Mouse (Mus musculus) mouse trophoblast stem cell (cell line): Measurements from ENCODE around the gene Pdia5.

ENCODE experiments used
- in situ Hi-C, 2 experiments: fragments of 300-500 bp; cut with MseI, MboI; formaldehyde crosslinking; loops; 2 replicates in 1 of 2; 3 replicates in 1 of 2; pipeline ENCODE4 v1.15.1; 2025

The Pdia5 gene

DNA sequence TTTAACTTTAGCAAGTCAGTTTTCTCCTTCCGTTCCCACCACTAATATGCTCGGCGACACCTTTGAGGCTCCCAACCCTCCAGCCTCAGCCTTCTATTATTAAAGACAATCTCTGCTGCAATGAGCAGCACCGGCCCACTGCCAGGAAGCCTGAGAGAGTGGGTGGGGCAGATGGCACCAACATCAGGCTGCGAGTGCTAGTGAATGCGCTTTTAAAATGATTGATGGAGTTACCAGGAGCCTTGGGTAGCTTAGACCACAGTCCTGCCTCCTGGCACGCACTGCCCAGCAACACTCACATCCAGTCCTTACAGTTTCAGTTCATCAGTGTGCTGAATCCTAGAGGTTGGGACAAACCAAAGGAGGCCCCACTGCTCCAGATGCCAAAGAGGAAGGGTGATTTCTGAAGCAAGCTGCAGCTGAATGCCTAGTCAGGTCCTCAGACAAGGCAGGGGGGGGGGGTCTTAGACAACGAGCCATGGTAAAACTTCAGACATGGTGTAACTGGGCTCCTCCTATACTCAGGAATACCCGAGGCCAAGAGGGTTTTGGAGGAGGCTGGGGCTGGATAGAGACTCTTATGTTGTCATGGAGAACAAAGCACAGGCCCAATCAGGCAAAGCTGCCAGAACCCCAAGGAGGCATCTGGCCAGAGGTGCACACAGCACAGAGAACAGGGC is 49.2 kb downstream of the Pdia5 start:
- in situ Hi-C loops: no loop called here

DNA sequence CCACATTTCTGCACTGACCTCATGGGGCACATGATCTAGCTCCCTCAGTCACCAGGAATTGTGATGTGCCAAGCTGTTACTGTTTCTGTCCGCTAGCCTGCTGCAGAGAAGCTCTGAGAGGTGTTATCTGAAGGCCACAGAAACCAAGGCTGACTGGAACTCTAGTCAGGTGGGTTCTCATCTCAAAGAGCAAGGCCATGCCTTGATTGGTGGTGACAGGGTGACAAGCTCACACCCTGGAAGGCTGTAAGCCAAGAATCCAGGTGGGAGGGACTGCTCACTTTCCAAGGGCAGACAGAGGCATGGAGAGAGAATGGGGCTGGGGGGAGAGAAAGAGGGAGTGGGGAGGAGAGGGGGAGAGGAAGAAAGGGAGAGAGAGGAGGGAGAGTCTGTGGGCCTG is 51.6 kb downstream of the Pdia5 start:
- in situ Hi-C loops: no loop called here

DNA sequence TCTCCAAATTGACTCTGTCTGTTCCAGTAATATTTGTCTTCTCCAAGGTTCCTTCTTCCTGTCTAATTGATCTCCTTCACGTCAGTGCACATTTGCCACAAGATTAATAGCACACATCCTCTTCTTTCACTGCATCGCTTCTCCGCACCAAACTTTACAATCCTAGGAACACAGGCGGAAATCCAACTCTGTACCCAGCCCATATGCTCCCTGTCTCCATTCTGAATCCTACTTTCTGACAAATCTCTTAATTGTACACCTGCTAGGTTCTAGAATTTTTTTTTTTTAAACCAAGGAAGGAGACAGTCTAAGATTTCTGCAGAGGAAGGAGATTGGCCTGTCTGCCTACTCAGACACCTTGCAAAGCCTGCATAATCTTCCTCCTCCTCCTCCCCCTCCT is 59.1 kb downstream of the Pdia5 start:
- in situ Hi-C loops: no loop called here

DNA sequence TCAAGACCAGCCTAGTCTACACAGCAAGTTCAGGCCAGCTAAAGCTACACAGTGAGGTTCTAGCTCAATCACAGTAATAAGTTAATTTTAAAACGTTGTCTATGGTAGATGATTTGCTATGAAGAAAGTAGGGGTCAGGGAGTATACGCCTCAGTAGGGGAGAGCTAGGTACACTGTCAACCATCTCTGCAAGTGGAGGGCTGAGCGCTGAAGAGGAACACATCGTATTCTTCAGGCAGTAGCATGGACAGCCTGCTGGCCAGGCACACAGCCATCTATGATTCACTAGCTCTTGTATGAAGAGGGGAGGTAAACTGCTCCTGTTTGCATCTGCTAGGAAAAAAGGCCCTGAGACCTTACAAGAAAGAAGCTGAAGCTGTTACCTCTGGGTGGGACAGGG is 65.7 kb downstream of the Pdia5 start:
- in situ Hi-C loops: no loop called here

DNA sequence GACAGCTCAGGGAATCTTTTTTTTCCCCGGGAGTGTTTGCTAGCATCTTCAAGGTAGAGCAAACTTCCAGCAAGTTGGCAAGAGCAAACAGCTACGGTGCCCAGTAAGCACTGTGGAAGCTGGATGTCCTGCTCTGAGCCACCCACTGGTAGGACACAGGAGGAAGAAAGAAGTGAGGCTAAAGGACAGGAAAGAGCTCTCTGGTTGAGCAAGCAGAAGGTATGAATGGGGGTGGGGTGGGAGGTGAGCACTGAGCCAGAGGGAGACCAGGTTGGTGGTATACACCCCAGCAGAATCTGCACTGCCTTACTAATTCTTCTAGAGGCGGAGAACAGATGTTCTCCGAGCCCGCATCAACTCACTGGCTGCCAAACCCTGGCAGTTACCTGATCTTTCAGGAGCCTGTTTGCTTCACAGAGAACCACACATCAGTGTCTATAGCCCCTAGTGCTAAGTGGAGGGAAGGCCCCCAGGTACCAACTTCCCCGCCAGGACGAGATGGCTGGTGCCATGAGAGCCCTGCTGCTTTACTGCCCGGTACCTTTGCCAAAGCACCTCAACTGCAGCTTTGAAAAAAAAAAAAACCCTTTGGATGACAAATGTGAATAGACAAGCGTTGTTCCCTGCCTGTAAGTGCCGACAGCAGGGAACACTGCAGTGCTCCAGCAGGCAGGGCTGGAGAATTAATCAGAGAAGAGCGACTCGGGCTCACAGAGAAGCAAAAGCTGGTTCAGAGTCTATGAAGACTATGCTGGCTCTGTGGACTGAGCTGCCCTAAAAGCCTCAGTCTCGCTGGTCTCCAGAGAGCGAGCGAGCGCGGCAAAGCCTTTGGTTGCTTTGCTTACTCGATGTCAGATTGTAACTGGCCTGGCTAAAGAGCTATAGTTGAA is 67.2 kb downstream of the Pdia5 start:
- in situ Hi-C loops: no loop called here

DNA sequence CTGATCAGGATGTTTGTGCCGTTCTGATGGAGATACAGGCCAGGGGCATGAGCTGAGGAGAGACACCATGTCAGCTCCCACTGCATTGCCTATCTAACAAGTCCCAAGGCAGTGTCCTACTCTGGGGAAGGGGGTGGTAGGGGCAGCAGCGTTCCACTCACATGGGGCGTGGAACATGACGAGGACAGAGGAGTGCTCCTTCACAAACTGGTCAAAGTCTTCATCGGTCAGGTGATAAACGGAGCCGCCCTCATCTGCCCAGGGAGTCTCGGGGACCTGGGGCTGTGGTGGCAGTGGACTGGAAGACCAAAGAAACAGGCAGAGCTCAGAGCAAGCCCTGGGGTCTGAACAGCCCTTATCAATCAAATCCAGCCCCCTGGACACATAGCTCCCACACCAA is 68.0 kb downstream of the Pdia5 start:
- in situ Hi-C loops: no loop called here

DNA sequence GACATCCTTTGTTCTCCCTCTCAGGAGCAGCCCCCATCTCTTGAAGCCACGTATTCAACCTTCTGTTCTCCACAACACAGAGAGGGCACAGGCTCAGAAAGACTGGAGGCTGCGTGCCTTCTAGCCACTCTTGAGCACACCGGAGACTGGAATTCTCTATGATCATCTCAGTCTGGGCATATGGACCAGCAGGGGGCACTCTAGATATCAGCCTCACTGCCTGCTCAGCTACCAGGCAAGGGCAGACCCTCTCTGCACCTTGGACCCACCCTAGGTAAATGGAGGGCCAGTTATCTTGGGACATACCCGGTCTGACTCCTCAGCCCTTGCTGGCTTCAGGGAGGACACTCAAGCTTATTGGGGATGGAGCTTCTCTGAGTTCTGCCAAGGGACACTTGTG is 68.5 kb downstream of the Pdia5 start:
- in situ Hi-C loops: no loop called here

DNA sequence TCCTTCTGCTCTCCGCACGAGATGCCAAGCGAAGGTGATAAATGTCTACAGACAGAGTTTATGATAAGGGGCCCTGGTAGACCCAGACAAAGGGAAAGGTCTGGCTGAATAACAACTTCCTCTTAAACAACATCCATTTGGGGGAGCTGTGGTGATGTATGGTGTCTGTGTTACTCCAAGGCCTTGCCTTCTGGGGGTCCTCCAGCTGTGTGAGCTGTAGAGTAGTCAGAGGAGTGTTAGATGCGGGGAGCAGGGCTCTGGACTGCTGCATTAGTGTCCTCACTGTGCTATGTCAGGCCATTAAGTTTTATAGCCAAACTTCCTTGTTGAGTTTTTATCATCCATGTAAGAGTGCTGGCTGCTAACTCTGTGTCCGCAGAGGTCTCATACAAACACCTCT is 76.1 kb downstream of the Pdia5 start:
- in situ Hi-C loops: no loop called here

DNA sequence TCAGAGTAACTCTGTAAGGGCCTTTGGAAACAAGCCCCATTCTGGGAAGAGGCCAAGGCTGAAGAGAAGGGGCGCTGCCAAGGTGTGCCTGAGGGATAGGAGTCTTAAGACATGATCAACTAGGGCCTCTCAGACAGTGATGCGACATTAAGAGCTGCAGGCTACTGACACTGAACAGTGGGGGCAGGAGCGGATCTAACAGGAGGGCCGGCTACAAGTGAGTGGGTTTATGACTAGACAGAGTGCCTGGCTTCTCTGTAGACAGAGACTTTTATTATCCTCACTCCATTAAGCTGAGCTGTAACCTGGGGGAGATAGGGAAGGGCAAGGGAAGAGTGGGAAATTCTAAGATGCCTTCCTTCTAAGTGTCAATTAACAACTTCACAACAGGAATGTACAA is 84.0 kb downstream of the Pdia5 start:
- in situ Hi-C loops: no loop called here

DNA sequence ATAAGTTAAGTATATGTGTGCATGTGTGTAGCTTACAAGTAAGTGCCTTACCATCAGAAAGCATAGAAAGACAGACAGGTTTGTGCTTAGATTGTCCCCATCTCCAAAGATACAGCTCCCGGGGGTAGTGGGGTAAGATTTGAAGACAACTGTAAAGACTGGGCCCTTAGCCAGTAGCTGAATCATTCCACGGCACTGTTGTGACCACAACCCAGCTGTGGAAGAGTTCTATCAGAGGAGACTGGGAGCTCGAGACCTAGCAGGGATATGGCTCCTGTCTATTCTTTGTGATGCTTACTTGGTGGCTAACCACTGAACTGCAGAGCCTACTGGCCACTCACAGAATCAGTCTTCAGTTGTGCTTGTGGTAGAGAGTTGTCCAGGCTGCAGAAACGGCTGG is 84.5 kb downstream of the Pdia5 start:
- in situ Hi-C loops: no loop called here

DNA sequence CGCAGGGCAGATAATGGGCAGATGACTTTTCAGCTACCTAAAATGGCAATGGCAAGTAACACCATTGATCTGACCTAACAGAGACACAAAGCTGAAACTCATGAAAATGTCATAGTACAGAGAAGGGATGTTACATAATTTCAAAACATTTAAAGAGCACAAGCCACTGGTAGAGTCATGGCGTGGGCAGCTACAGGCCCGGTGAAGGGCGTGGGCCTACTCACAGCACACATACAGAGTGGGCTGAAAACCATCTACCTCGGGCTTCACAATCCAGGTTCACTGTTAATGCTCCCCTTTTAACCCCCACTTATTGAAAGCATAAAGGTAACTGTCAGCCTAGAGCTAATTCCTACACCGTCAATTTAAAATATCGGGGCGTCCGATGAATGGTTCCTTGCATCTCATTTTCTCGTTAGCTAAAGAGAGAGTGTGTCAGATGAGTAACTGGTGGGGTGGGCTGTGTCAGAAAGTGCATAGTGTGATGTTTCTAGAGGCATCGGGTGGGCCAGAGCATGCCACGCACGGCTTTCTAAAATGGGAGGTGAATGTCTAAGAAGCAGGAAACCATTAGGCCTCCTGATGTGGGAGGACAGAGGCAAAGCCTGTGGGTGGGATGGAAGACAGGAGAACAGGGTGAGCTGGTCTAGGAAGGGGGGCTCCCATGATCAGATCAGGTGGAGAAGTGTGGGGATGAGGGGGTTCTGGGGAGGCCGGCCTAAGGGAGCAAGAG is 85.2 kb downstream of the Pdia5 start:
- in situ Hi-C loops: no loop called here

DNA sequence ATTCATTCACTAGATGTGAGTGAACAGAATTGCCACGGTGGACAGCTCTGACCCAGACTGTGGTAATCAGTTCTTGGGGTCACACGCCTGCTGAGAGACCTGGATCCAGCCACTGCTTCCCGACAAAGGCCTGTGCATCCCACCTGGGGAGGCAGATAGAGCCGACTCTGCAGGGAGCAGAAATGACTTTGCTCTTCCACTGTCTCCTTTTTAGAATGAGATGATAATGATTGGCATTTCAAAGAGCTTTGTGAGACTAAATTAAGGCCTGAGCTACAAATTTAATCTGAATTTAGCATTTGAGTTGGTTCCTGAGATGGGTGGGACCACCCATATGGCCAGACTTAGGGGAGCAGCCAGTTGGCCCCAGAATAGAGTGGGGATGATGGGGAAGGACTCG is 85.8 kb downstream of the Pdia5 start:
- in situ Hi-C loops: no loop called here

DNA sequence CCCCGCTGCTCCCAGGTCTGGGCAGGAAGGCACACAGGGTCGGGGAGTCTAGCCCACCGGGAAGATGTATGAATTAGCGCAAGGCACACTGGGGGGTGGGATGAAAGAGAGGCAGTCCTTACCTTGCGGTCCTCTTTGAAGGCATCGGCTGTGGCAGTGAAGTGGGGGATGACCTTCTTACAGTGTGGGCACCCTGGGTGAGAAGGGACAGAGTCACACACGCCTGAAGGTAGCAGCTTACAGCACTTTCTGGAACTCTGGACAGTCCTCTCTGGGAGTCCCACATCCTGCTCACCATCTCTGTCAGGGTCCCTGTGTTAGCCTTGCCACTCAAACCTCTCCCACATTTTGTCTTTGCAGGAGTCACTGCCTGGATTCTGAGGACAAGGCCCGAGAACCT is 86.8 kb downstream of the Pdia5 start:
- in situ Hi-C loops: no loop called here

DNA sequence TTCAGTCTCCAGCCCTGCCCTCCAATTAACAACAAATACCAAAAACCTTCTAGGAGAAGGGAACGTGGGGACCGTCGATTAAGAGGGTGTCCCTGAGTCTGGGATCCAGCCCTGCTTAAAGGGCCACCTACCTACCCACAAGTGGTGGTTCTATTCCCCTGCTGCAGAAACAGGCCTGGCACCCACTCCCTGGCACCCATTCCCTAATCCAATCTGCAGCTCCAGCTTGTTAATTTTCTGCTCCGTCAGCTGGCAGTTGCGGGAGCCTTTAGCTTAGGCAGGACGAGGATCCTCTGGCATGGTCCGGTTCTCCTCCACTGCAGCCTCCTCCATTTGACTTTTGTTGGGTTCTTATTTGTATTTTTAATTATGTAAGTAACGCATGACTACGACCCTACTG is 87.3 kb downstream of the Pdia5 start:
- in situ Hi-C loops: no loop called here

DNA sequence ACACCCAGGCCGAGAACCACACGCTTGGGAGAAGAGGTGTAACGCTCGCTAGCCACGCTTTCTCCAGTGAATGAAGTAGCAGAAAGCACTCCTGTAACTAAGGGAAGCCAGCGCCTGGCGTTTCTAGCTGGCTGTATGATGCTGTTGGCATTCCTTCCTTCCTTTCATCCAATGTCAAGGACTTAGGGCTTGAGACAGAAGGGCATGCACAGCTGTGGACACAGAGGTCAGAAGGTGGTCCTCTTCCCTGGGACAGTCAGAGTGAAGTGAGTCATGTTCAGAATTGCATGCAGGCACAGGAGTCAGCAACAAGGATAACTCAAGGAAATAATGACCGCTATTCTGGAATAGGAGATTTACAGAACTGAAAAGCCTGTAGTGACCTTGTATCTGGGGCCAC is 97.9 kb downstream of the Pdia5 start:
- in situ Hi-C loops: no loop called here

DNA sequence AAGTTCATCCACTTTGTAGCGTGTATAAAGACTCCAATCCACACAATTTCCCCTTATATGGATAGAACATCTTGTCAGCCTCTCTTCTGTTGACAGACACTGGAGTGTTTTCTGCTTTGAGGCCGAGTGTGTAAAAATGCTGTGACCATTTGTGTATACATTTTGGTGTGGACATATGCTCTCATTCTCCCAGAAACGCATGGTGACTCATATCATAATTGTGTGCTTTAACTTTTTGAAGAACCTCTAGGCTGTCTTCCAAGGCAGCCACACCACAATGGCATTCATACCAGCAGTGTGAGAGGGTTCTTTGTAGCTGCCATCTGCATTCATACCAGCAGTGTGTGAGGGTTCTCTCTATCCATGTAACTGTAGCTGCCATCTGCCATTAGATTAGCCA is 105.0 kb downstream of the Pdia5 start:
- in situ Hi-C loops: no loop called here

DNA sequence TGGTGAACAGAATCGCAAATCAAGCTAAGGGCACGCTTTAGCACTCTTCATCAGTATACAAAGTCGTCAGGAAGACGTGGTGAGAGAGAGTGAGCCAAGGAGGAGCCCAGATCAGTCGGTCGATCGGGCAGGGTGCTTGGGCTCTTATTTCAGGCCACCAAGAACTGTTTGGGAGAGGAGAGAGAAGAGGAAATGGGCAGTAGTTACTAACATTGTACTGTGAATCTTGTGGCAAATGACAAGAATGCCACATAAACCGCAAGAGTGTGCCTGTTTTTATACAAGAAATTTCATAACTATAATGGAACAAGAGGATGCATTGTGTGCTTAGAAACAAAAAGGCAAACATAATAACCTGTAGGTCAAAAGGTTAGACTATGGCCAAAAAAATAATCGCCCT is 110.6 kb downstream of the Pdia5 start:
- in situ Hi-C loops: no loop called here

DNA sequence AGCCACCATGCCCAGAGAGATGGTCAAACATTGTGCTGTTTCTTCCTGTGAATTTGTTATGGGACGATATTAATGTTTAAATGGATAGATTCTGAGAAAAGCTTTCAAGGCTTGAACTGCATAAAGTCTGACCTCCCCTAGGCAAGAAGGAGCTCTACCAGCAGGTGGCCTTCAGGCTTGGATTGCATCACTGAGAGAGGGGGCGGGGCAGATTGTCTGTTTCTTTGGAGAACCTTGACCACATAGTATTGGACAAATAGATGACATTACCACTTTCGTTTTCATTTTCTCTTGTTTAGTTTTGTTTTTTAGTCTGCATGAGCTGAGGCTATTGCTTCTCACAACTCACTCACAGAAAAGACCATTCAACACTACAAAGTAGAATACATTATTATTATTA is 111.3 kb downstream of the Pdia5 start:
- in situ Hi-C loops: no loop called here

DNA sequence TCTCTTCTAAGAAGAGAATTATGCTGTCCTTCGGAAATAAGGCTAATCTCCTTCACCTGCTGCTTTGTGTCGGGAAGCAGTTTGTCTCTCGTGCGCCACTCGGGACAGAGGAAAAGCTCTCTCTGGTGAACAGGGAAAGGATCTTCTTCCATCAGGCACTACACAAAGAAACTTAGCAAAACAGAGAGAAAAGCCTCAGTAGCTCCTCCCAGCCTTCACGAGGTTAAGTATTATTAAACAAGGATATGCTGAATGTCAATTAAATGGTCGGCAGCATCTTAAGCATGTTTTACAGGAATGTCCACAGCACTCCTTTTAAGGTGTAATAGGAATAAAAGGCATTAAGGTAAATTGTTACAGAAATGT is 126.6 kb downstream of the Pdia5 start:
- in situ Hi-C loops: no loop called here

DNA sequence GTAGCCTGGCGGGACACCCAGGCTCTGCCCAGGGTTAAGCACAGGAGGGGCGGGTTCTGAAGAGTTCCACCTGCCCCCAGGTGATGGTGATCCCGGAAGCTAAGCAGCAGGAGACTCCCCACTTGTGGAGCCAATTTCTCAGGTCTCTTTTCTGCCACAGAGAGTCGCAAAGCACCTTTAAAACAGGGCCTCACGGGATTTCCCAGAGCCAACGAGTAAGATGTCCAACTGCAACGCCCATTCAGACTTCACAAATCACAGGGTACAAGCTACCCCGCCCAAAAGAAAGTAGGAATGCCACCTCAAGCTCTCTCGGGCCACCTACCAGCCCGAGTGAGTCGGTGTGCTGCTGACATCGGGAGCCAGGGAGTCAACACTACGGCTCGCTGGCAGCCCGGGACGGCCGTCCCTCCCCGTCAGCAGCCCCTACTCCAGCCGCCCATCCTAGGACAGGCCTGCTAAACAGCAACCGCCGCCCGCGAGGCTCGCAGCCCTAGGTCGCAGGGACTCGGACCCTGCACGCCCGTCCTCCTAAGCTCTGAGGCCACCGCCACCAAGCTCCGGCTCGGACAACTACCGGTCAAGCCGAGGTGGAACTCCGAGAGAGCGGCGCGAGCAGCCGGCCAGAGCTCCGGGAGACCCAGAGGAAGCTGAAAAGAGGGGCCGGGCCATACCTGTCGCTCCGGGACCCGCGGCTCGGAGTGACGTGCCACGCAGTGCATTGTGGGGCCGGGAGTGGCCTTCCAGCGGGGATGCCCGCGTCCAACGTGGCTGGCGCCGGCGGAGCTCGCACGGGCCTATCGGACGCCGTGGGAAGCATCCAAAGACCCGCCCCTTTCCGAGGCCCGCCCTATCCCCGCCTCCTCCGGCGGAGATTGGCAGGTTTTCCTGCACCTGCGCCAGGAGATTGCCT is 127.3 kb downstream of the Pdia5 start, which contains the start of gene Sec22a:
Sec22a (minus strand) TSS at position 769 of the 913 bp plus-strand sequence.
- in situ Hi-C loops: no loop called here

DNA sequence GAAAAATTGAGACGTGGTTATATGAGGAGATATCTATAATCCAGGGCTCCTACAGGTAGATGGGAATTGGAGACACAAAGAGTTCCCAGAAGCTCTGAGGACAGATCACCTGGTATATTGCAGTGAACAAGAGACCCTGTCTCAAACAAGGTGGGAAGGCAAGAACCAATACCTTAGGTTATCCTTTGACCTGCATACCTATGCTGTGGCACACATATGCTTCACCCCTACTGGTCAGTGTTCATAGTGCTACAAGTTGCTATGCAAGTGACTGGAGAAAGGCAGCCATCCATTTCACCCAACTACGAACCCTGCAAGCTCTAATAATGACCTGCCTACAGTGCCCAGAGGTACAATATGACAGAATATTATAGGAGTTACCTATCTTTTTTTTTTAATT is 128.5 kb downstream of the Pdia5 start:
- in situ Hi-C loops: no loop called here

DNA sequence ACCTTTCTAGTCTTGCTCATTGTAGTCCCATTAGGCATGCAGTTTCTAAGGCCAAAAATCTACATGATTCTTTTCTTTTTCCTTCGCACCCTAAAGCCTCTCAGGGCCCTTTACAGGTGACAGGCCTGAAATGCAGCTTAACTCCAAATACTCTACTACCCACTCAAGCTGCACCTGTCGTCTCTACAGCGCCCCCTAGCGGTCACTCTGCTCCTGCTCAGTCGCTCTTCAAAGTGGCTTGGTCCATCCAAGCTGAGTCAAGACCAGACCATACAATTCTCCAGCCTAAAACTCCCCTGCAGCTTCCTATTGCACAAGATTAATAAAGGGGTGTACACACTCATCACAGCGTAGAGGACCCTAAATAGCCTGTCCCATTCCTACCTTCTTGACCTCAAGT is 130.1 kb downstream of the Pdia5 start:
- in situ Hi-C loops: no loop called here
